Mouse (Mus musculus) ovary, postnatal 36 days (tissue): ENCODE measurements around the gene Kctd19.

Experiments
- DNase-seq: peaks from one replicate; pipeline ENCODE4 v3.0.0; 2022; ENCODE audit warnings: low spot score, mixed read lengths

Gene Kctd19

DNA sequence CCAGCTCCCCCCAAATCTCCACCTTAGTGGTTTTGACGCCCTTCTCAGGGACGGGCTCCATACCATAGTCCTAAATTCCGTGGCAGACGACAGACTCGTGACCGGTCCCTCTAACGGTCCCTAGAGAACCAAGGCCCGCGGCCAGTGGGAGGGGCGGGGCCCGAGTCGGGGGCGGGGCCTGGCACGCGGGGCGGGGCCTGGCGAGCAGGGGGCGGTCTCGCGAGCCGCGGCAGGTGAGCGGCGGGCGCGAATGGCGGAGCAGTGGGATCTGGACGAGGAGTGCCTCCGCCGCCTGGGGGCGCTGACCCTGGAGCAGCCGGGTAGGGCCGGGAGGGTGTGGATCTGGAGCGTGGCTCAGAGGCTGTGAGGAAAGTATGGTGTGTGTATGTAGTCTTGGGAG, at the start of gene Kctd19, which contains the start of gene Lrrc36:
TSS of gene Kctd19 (minus strand) at position 112 of the 400 bp plus-strand sequence.
TSS of gene Lrrc36 (plus strand) at position 181 of the 400 bp plus-strand sequence.
- peak; percentile 73 for DNase-seq

DNA sequence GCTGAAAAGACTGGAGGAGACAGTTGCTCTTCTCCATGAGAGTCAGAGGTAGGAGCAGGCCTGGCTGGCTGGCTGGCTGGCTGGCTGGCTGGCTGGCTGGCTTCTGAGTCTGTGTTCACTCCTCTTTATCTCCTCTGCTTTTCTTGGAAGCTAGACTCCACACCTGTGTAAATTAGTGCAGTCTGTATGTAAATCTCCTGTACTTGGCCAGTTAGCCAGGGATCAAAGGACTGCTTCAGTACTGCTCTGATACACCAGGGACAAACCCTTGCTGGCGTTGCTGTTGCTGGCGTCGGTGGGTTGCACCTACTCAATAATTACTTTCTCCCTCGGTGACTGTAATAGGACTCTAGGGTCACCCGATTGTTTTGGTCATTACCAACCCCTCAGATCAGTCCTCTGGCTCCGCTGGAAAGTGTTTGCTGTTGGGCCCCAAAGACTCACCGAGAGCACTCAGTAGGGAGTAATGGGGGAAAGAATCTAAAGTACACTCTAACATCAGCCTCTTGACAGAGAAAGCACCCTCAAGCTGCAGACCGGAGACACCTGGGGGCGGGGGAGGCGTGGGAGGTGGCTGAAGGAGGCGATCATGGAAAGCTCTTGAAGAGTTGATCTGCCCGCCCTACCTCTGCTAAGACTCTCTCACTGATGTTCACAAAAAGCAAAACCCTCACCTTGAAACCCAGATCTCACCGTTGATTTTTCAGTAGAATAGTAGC, 47.9 kb upstream of the Kctd19 start:
- DNase-seq, result no peak

DNA sequence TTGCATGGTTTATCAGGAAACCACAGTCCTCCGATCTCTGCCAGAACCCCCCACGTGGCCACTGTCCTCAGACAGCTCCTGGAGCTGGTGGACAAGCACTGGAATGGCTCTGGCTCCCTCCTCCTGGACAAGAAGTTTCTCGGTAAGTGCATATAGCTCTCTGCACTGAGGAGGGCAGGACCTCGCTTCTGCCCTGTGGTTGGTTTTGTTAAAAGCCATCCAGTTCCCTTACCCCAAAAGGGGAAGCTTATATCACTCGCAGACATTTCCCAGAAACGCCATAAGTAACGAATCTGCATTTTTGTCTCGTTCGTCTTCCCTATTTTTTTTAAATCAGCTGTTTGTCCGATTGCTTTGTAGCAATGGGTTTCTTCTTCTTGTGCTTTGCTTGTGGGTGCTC, 41.9 kb upstream of the Kctd19 start:
- no peak for DNase-seq

DNA sequence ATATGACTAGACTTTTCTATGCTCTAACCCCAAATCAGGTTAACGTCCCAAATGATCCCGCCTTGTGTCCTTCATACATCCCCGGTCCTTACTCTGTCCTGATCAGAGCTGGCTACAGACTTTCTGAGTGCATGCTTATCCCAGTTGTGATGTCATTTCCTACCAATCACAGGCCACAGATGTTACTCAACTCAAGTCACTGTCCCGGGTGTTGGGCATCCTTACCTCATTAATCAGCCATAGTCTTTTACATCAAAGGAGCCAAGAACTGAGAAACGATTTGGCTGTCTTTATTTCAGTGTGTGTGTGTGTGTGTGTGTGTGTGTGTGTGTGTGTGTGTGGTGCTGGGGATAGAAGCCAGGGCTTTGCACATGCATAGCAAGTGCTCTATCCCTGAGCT, 40.8 kb upstream of the Kctd19 start:
- DNase-seq, result no peak

DNA sequence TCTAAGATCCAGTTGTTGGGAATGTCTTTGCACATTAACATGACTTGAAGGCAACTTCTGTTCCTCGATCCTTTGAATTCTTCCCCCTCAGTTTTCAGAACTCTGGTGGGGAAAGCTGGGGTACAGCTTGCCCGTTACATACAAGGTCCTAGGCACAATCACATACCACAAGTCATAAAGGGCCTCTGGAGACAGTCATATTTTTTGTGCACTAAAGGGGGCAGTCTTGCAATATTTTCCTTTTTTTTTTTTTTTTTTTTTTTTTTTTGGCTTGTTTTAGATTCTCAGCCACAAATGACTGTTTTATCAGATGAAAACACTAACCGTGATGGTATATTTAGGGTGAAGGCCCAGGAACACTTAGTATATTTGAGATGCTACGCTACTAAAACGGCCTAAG, 40.0 kb upstream of the Kctd19 start:
- DNase-seq, result no peak

DNA sequence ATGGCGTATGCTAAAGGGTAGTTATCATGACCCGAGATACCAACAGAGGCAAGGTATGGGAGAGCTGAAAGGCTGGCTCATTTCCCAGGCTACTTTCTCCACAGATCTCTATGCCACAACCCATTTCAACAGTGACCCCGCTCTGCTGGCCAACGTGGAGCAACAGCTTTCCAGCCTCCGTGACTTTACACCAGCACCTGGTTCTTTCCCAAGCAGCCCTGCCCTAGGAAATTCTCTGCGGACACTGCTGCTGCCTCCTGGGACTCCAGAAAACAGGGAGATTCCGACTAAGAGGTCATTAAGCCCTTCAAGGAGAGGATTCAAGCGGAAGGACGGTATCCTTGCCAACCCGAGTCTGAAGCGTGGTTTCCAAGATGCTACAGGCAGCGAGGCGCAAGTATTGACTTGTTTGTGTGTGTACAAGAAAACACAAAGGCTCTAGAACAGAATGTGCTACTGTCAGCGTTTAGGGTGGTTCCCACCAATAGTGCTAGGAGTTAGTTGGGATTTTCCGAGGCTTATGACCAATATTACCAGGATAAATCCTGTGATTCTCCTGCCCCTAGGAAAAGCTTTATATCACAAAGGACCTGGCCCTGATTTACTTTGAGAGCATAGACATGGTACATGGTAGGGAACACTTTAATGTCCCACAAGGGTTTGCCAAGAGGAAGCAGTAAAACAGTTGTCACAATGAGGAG, 38.8 kb upstream of the Kctd19 start:
- no peak for DNase-seq

DNA sequence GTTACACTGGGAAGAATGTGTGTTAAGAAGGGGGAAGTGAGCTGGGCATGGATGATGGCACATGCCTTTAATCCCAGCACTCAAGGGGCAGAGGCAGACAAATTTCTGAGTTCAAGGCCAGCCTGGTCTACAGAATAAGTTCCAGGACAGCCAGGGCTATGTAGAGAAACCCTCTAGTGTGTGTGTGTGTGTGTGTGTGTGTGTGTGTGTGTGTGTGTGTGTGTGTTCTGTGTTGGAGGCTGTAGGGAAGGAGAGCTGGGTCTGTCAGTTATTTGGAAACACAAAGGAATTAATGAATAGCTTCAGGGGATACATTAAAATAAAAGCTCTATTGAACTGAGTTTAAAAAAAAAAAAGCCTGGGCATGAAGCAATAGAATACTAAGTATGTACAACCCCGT, 37.7 kb upstream of the Kctd19 start:
- no peak for DNase-seq

DNA sequence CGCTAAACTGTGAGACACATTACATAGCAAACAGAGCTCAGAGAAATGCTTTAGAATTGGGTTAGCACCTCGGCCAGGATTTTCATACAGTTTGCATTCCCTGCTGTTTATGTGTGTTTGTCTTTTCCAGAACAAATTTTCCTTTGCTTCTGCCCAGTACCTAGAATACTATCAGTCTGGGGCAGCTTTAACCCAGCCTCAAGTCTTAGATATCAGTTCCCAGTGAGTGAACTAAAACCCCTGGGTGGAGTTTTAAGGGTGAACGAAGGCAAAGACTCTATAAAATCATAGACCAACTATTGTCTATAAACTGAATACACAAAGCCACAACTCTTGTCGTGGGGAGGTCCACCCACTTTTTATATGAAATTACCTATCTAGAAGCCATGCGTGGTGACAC, 35.3 kb upstream of the Kctd19 start:
- no peak for DNase-seq

DNA sequence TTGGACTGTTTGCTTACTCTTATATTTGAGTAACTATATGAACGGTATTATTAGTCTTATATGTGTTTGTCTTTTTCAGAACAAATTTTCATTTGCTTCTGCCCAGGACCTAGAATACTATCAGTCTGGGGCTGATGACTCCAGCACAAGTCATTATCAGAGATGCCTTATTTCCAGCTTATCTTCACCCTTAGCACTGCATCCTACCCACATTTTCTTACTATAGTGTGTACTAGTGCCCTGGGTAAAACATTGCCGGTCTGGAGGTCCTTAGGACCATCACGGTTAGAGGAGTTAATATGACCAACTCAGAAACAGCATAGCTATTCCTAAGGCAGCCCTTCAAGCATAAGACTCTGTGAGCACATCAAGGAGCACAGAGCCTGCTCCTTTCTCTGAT, 34.9 kb upstream of the Kctd19 start:
- no peak for DNase-seq

DNA sequence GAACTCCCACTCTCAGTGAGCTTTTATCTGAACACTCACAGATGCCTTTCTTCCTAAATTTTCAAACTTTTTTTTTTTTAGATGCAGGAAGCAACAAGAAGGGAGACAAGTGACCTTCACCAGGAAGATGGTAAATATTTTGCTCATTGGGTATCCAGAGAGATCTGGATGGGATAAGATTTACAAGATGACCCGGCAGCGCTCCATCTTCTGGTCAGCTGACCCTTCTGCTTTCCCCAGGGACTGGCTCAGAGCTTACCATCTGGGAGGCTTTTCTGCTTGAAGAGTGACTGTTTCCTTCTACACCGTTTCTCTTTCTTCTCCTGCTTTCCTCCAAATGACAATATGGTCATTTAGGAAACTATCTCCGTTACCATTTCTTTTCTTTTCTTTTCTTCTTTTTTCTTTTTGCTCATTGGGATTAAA, 32.8 kb upstream of the Kctd19 start:
- DNase-seq, result no peak

DNA sequence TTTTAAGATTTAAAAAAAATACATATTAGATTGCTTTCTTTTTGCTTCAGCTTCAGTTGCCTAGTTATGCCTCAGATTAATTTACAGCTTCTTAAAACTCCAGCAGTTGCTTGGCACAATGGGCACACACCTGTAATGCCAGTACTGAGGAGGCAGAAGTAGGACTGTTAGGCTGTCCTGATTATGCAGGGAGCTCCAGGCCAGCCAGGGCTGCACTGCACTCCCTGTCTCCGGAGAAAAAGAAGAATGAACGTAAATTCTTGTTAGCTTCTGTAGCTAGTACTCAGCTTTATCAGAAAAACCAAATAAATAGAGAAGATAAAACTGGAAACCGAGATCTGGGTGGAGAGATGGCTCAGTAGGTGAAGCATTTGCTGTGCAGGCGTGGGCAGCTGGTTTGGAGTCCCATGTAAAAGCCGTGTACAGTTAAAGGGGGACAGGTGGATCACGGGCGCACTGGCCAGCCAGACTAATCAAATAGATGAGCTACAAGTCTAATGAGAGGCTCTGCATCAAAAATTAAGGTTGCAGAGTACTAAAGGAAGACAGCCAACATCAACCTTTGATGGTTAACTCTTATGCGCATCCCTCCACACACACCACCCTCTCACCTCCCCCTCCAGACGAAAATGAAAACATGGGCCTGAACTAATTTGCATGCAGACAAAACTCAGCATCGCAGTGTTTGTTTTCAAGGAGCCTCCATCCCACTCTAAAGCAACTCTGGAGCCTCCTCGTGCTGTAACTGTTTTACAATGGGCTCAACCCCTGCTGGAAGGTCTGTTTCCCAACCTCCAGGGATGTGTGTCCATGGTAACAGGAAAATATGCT, 32.2 kb upstream of the Kctd19 start:
- DNase-seq, result no peak

DNA sequence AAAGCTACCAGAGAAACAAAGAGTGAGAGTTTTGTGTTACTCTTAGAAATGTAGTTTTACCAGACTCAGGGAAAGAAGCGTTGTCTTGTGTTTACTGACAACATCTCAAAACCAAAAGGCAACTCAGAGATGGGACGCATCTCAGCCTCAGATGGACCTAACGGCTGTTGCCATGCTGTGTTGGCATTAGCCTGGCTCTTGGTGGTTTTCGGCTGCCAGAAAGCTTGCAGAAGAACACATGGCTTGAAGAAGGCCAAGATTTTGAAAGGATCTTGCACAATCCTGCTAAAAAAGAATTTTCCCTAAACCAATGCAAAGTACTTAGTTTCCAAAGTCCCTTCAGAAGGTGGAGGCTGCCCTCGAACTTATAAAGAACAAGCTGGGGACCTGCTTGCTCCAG, 29.4 kb upstream of the Kctd19 start:
- no peak for DNase-seq

DNA sequence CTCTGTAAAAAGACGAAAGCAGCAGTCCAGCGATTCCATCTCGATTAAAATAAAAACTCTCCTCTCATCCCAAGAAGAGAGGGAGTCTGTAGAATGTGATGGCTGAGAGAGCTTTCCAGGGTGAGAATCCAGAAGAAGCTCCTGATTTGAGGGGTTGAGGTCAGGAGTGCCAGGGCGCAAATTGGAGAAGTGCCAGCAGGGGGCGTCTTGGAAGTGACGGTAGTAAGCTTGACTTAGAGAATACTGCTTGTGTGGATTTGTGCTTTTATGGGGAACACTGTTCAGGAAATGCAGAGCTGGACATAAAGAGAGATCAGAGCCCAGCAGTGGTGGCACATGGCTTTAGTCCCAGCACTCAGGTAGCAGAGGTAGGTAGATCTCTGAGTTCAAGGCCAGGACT, 28.1 kb upstream of the Kctd19 start:
- DNase-seq, result peak; percentile 53

DNA sequence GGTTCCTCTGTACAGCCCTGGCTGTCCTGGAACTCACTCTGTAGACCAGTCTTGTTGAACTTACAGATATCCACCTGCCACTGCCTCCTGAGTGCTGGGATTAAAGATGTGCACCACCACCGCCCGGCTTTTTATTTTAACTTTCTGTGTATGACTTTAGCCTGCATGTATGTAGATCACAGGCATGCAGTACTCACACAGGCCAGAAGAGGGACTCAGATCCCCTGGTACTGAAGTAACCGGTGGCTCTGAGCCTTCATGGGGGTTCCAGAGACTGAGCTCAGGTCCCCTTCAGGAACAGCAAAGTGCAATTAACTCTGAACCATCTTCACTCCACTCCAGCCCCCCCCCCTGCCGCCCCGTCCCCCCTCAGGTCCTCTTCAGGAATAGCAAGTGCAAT, 25.6 kb upstream of the Kctd19 start:
- no peak for DNase-seq

DNA sequence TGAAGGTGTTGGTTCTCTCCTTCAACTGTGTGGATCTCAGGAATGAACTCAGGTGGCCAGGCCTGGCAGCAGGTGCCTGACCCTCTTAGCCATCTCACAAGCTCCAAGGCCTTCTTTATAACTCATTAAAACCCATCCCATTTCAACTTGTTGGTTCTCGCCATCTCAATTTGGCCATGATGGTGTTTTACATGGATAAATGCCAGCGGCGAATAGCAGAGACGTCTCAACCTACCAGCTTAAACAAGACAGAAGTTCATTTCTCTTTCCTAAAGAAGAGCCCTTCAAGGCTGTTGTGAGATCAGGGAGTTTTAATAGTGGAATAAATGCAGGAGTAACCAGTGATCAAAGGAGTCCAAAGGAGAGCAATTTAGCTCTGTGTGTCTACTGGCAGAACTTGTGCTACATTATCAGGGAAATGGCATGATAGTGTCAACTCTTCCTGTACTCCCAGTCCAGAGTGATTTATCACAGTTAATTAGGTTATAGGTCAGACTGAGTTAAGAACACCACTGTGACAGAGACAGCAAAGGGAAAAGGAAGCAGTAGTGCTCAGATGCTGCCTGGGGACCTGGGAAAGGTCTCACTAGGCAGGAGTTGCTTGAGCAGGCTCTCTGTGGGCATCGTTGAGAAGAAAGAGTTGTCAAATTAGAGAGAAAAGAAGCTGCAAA, 23.9 kb upstream of the Kctd19 start:
- no peak for DNase-seq

DNA sequence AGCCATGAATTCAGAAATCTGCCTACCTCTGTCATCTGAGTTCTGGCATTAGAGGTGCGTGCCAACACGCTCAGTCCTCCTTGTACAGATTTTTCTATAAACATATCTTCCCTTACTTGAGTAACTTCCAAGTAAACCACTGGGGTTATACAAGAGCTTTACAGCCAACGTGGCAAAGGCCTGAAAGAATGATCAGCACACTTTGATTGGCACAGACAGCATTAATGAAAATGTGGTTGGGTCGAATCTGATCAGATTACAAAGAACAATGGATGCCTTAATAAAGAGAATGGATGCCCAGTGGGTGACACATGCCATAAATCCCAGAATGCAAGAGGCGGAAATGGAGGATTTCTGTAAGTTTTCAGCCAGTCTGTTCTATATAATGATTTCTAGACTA, 22.9 kb upstream of the Kctd19 start:
- DNase-seq, result no peak

DNA sequence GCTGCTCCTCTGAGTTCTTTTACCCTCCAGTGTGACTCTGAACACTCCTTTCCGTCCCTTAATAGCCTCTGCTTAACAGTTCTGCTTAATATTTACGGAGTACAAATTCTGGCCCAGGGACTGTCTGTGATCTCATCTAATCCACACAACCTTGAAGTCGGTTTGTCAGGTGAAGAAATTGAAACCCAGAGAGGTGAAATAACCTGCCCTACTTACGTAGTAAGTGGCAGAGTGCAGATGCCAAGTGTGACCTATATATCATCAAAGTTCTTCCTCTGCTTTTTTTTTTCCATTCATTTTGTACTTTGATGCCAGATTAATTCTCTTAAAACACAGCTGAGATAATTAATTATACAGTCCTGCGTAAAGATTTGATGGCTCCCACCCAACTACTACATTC, 20.8 kb upstream of the Kctd19 start:
- no peak for DNase-seq

DNA sequence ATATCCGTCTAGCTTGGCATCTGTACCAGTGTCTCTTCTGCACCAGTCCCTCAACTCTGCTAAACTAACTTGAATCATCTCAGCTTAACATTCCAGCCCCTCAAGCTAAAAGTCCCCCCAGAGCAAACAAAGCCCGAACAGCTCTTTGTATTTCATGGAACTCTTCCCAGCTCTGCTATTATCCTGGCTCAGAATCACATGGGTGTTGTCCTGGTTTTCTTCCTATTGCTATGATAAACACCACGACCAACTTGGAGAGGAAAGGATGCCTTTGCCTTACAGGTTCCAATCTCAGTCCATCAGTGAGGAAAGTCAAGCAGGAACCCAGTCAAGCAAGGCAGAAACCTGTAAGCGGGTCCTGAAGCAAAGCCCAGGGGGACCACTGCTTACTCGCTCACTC, 20.2 kb upstream of the Kctd19 start:
- DNase-seq, result no peak

DNA sequence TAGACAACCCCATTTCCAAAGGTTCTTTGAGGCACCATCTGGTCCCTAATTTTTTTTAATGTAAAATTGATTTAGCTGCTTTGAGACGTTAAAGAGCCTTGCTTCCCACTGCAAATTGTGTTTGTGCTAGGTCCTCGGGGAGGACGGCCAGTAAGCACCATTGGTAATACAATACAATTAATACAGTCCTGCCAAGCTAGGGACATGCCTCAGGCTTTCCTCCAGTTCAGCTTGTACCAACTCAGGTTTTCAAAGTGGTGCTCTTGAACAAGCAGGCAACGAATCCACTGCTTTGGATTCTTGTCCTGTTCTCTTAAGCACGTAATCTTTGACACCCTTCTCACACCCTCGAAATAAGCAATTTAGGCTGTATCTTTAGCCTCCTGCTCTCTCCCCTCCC, 19.7 kb upstream of the Kctd19 start:
- no peak for DNase-seq

DNA sequence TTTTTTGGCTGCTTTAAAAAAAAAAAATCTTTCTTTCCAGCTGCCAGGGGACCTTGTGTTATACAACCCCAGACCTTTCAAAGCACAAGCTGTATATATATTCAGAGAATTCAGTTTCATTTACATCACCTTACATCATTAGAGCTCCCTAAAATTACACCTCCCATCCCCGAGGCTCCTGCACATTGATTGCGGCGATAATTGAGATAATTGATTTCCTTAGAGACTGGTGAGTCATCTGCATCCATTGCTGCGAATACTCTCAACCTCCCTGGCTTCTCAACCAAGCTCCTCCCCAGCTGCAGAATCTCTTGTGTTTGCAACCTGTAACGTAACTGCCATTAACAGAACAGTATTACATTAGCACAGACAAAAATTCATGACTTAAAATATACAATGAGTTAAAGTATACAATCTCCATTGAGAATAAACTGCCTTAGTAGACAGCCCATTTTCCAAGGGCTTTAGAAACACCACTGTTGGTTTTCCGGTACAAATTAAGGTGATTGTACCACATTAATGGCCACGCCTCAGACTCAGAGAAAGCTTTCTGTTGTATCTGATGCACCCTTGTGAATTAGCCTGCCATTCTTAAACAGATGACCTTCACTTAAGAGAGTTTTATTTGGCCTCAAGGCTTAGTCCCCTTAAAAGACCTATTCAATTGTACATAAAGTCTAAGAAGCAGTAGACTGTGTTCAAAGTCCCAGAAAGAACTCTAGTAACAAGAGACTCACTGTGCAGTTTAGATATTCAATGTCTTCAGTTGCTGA, 18.6 kb upstream of the Kctd19 start:
- DNase-seq, result no peak

DNA sequence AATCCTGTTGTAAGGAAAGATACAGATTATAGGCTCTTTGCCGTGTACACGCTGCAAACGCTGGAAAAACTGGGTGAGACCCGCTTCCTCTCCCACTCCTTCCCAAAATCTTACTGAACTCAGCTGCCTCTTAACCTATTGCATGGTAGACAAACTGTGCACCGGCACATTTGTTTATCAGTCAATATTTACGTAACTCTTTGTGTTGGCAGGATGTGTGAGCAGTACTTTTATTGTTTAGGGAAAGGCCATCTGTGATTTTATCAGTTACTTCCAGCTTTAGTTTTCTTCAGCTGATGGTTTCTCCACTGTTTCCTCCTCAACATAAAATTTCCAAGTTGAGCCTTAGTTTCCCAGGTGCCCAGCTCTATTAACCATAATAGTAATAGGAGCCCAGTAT, 13.6 kb upstream of the Kctd19 start:
- DNase-seq, result no peak

DNA sequence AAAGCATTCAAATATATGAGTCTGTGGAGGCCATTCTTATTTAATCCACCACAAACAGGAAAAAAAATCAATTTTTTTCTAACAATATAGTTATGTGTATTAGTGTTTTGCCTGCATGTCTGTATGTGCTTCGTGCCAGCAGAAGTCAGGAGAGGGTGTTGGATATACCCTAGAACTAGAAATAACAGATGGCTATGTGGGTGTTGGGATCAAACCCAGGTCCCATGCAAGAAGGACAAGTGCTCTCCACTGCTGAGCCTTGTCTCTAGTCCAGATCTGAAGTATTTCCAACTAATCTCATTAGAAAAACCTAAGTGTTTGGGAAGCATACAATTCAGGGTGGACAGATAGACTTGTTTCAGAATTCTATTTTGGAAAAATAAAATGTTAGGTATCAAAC, 8.7 kb upstream of the Kctd19 start:
- DNase-seq, result no peak
